Mouse (Mus musculus): ENCODE measurements around the gene Camk1d.

Camk1d gene

GRCm38 (mm10) chr2:5668940-5669339 is 45.4 kb downstream of the Camk1d start:
- CTCF ChIA-PET: no interaction called here

GRCm38 (mm10) chr2:5663499-5663898 is 50.8 kb downstream of the Camk1d start:
- CTCF ChIA-PET: no interaction called here

GRCm38 (mm10) chr2:5661946-5662345 is 52.4 kb downstream of the Camk1d start:
- CTCF ChIA-PET: interaction anchor here (0.7 kb wide), 1 partner anchor 83 kb away, joined by 4 read pairs; no protein-coding TSS in a partner anchor

GRCm38 (mm10) chr2:5658000-5658399 is 56.3 kb downstream of the Camk1d start:
- CTCF ChIA-PET: no interaction called here

- CTCF ChIA-PET: no interaction called here
Observed at GRCm38 (mm10) chr2:5656326-5656725, 58.0 kb downstream of the Camk1d start.

- CTCF ChIA-PET: no interaction called here
Observed at GRCm38 (mm10) chr2:5652071-5652470, 62.2 kb downstream of the Camk1d start.

- CTCF ChIA-PET: no interaction called here
Observed at GRCm38 (mm10) chr2:5651285-5651870, 62.9 kb downstream of the Camk1d start.

GRCm38 (mm10) chr2:5649226-5649625 is 65.1 kb downstream of the Camk1d start:
- CTCF ChIA-PET: no interaction called here

- CTCF ChIA-PET: no interaction called here
Observed at GRCm38 (mm10) chr2:5648764-5649163, 65.6 kb downstream of the Camk1d start.

- CTCF ChIA-PET: no interaction called here
Observed at GRCm38 (mm10) chr2:5646322-5646721, 68.0 kb downstream of the Camk1d start.

GRCm38 (mm10) chr2:5645584-5645983 is 68.7 kb downstream of the Camk1d start:
- CTCF ChIA-PET: no interaction called here

- CTCF ChIA-PET: no interaction called here
Observed at GRCm38 (mm10) chr2:5643937-5644336, 70.4 kb downstream of the Camk1d start.

- CTCF ChIA-PET: no interaction called here
Observed at GRCm38 (mm10) chr2:5643226-5643625, 71.1 kb downstream of the Camk1d start.

GRCm38 (mm10) chr2:5642624-5643023 is 71.7 kb downstream of the Camk1d start:
- CTCF ChIA-PET: no interaction called here

GRCm38 (mm10) chr2:5641678-5642077 is 72.6 kb downstream of the Camk1d start:
- CTCF ChIA-PET: no interaction called here

- CTCF ChIA-PET: no interaction called here
Observed at GRCm38 (mm10) chr2:5640586-5640985, 73.7 kb downstream of the Camk1d start.

- CTCF ChIA-PET: no interaction called here
Observed at GRCm38 (mm10) chr2:5636801-5637742, 77.2 kb downstream of the Camk1d start.

GRCm38 (mm10) chr2:5632355-5632684 is 82.0 kb downstream of the Camk1d start:
- CTCF ChIA-PET: no interaction called here

- CTCF ChIA-PET: no interaction called here
Observed at GRCm38 (mm10) chr2:5631676-5632354, 82.5 kb downstream of the Camk1d start.

- CTCF ChIA-PET: interaction anchor here (0.8 kb wide), 1 partner anchor 173 kb away, joined by 3 read pairs; no protein-coding TSS in a partner anchor
Observed at GRCm38 (mm10) chr2:5630710-5631109, 83.6 kb downstream of the Camk1d start.

- CTCF ChIA-PET: interaction anchor here (0.6 kb wide), 1 partner anchor 919 kb away, joined by 6 read pairs; no protein-coding TSS in a partner anchor
Observed at GRCm38 (mm10) chr2:5624379-5624778, 89.9 kb downstream of the Camk1d start.

GRCm38 (mm10) chr2:5618361-5618896 is 95.9 kb downstream of the Camk1d start:
- CTCF ChIA-PET: no interaction called here
